Comparison of ENCODE assay signal across 11 mouse cellular contexts in genomic region chr12:92152043-92152921, GRCm38 (mm10).
DNase-seq lines count a peak whose midpoint lies in the region; ATAC-seq lines count a peak whose summit lies in the region.
"Had no signal": no experiment of that assay in that cellular context is flagged by ENCODE, and none has a peak within 500 bp of the region (broad histone marks: within the 10 kb centered on the region; RNA-seq: fewer than 3 reads in every experiment).

No protein-coding gene starts in this region.

- no peaks in the 10 kb centered on the region for H3K36me3 ChIP-seq in kidney, embryonic 15.5 days
- H3K36me3 ChIP-seq in liver, embryonic 11.5 days (ENCODE audit: control insufficient read depth, insufficient read depth, low read length) = no peaks in the 10 kb centered on the region

- no peaks in the 10 kb centered on the region for H3K9me3 ChIP-seq in kidney, embryonic 15.5 days (replicated peaks)
- H3K9me3 ChIP-seq in liver, embryonic 11.5 days (ENCODE audit: control insufficient read depth, low read length) = no peaks in the 10 kb centered on the region

- ATAC-seq in kidney, embryonic 15.5 days (replicated peaks; ENCODE audit: low FRiP score) = peak; percentile 64; the same call in 1 of the 2 replicates
- no peak for ATAC-seq in liver, embryonic 11.5 days (replicated peaks; ENCODE audit: low FRiP score)

- no peak overlapping the region for H3K4me2 ChIP-seq in kidney, embryonic 15.5 days
- no peak overlapping the region for H3K4me2 ChIP-seq in liver, embryonic 11.5 days
- H3K4me2 ChIP-seq: heart, embryonic 11.5 days had no signal

- WGBS in kidney, embryonic 15.5 days = 56% methylated on average over 4 of the region's 4 CpGs
- WGBS in liver, embryonic 11.5 days = 60% methylated on average over 4 of the region's 4 CpGs

- no peaks in the 10 kb centered on the region; the same call in 1 of the 2 replicates for H3K4me1 ChIP-seq in kidney, embryonic 15.5 days
- no peaks in the 10 kb centered on the region for H3K4me1 ChIP-seq in liver, embryonic 11.5 days (replicated peaks; ENCODE audit: control insufficient read depth, insufficient read depth, low read length)

- no peak overlapping the region for H3K4me3 ChIP-seq in kidney, embryonic 15.5 days (replicated peaks)
- no peak overlapping the region for H3K4me3 ChIP-seq in liver, embryonic 11.5 days (ENCODE audit: low read depth, low read length)

- peak; percentile 34 for DNase-seq in adrenal gland, adult 2 months
- DNase-seq in adrenal gland, adult 18-20 months (ENCODE audit: low spot score in 2 of 2) = no peak
- no peak for DNase-seq in kidney, postnatal 10 days
- DNase-seq in adrenal gland, postnatal 14 days = peak; percentile 13
- DNase-seq in layer of hippocampus, adult 8-10 months (ENCODE audit: low spot score in 2 of 2) = peak; percentile 6 to 7
- no peak for DNase-seq in liver, embryonic 11.5 days (ENCODE audit: low spot score)
- DNase-seq in spleen, postnatal 4 days (ENCODE audit: low spot score in 2 of 2) = no peak
- DNase-seq: kidney, adult 18-20 months; lung, adult 2 months had no signal

- no peak overlapping the region for H3K9ac ChIP-seq in kidney, embryonic 15.5 days
- H3K9ac ChIP-seq in liver, embryonic 11.5 days (ENCODE audit: low read depth, low read length) = no peak overlapping the region

- no peak overlapping the region for H3K27ac ChIP-seq in kidney, embryonic 15.5 days
- H3K27ac ChIP-seq in liver, embryonic 11.5 days (ENCODE audit: low read depth, low read length) = no peak overlapping the region

- H3K27me3 ChIP-seq in kidney, embryonic 15.5 days = no peaks in the 10 kb centered on the region
- H3K27me3 ChIP-seq in liver, embryonic 11.5 days (replicated peaks; ENCODE audit: control insufficient read depth, insufficient read depth, low read length) = no peaks in the 10 kb centered on the region

Comparison
In these comparisons a context has a peak if more than half of its experiments do, and no peak if none do; other contexts are left out.
1. DNase-seq: peak in adrenal gland, adult 2 months (single experiment), adrenal gland, postnatal 14 days (single experiment) and layer of hippocampus, adult 8-10 months (2 of 2); none in adrenal gland, adult 18-20 months (0 of 2), kidney, postnatal 10 days (single experiment), liver, embryonic 11.5 days (single experiment) and spleen, postnatal 4 days (0 of 2).